Mouse (Mus musculus): ENCODE data around the gene Upf2. TPM values are rescaled to one million over a fixed set of nuclear protein-coding genes. Genes with fewer than 3 reads are reported as not detected.
"Not testable (repeated sequence)": the region's sequence is repeated elsewhere in the genome, so short reads cannot be mapped to it uniquely, and the experiment has no call there.

The Upf2 gene
- polyA plus RNA-seq, 1 experiment from 2014 or later = 13.7 TPM

- H3K9ac ChIP-seq (replicated peaks; ENCODE audit: low read depth, low read length) = peak overlapping the region; percentile 80
- H3K27me3 ChIP-seq (ENCODE audit: control insufficient read depth, insufficient read depth, low read length) = no peaks in the 10 kb centered on the region
- H3K36me3 ChIP-seq (ENCODE audit: control insufficient read depth, insufficient read depth, low read length) = no peaks in the 10 kb centered on the region
- peaks cover 9% of the 10 kb centered on the region; the same call in 1 of the 2 replicates for H3K4me1 ChIP-seq (ENCODE audit: control insufficient read depth, insufficient read depth, low read length)
- peak overlapping the region; percentile 84 for H3K27ac ChIP-seq (ENCODE audit: low read length)
- peak; percentile 56 for ATAC-seq (ENCODE audit: insufficient number of reproducible peaks, insufficient read depth, low FRiP score, low read depth)
- under 1% methylated on average over 46 of the region's 46 CpGs for WGBS
- peak overlapping the region; percentile 85 for H3K4me2 ChIP-seq (replicated peaks; ENCODE audit: low read depth, low read length)
- no peaks in the 10 kb centered on the region for H3K9me3 ChIP-seq (ENCODE audit: control insufficient read depth, low read depth, low read length)
- peak overlapping the region; percentile 91 for H3K4me3 ChIP-seq (ENCODE audit: low read depth, low read length)
These were observed 447 bp downstream of the Upf2 start for GRCm38 (mm10) chr2:5951621-5952211.

GRCm38 (mm10) chr2:5957705-5958104 lies 6.4 kb downstream of the Upf2 start:
- H3K9me3 ChIP-seq (ENCODE audit: control insufficient read depth, low read depth, low read length) = no peaks in the 10 kb centered on the region
- no peak overlapping the region for H3K4me3 ChIP-seq (ENCODE audit: low read depth, low read length)
- H3K4me2 ChIP-seq (replicated peaks; ENCODE audit: low read depth, low read length) = no peak overlapping the region
- 92% methylated on average over 9 of the region's 9 CpGs for WGBS
- no peak overlapping the region for H3K9ac ChIP-seq (replicated peaks; ENCODE audit: low read depth, low read length)
- no peak overlapping the region for H3K27ac ChIP-seq (ENCODE audit: low read length)
- peaks cover under 1% of the 10 kb centered on the region; the same call in 1 of the 2 replicates for H3K4me1 ChIP-seq (ENCODE audit: control insufficient read depth, insufficient read depth, low read length)
- peaks cover 34% of the 10 kb centered on the region for H3K36me3 ChIP-seq (ENCODE audit: control insufficient read depth, insufficient read depth, low read length)
- H3K27me3 ChIP-seq (ENCODE audit: control insufficient read depth, insufficient read depth, low read length) = no peaks in the 10 kb centered on the region
- no peak for ATAC-seq (ENCODE audit: insufficient number of reproducible peaks, insufficient read depth, low FRiP score, low read depth)

DNA sequence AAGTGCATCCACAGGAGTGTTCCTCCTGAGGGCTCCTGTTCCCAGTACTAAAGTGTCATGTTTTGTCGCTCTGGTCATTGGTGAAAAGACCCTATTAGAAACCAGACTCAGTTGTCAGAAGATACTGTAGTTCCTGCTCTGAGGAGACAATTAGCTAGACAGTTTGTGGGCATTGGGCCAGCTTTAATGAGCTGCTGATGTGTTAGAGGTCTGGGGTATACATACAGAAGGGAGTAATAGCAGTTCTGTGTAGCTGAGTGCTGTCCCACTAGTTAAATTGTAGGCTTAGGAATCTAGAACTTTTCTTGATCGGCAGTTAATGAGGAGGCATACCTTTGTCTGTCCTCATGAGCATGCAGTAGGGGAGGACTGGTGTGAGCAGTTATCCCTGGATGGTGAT lies 11.0 kb downstream of the Upf2 start:
- Histone ChIP-seq H3K4me2 (replicated peaks; ENCODE audit: low read depth, low read length) (no peak overlapping the region), H3K9me3 (ENCODE audit: control insufficient read depth, low read depth, low read length) (no peaks in the 10 kb centered on the region), H3K9ac (replicated peaks; ENCODE audit: low read depth, low read length) (no peak overlapping the region), H3K36me3 (ENCODE audit: control insufficient read depth, insufficient read depth, low read length) (peaks cover 42% of the 10 kb centered on the region), H3K27me3 (ENCODE audit: control insufficient read depth, insufficient read depth, low read length) (no peaks in the 10 kb centered on the region), H3K4me1 (ENCODE audit: control insufficient read depth, insufficient read depth, low read length) (no peaks in the 10 kb centered on the region), H3K4me3 (ENCODE audit: low read depth, low read length) (no peak overlapping the region), H3K27ac (ENCODE audit: low read length) (no peak overlapping the region)
- WGBS = 90% methylated on average over 2 of the region's 2 CpGs
- no peak for ATAC-seq (ENCODE audit: insufficient number of reproducible peaks, insufficient read depth, low FRiP score, low read depth)

- 91% methylated on average over 4 of the region's 4 CpGs for WGBS
- not testable (repeated sequence) for H3K9ac ChIP-seq (replicated peaks; ENCODE audit: low read depth, low read length); H3K9me3 ChIP-seq (ENCODE audit: control insufficient read depth, low read depth, low read length); H3K4me3 ChIP-seq (ENCODE audit: low read depth, low read length); H3K27me3 ChIP-seq (ENCODE audit: control insufficient read depth, insufficient read depth, low read length); H3K27ac ChIP-seq (ENCODE audit: low read length); ATAC-seq (ENCODE audit: insufficient number of reproducible peaks, insufficient read depth, low FRiP score, low read depth); H3K4me1 ChIP-seq (ENCODE audit: control insufficient read depth, insufficient read depth, low read length); H3K4me2 ChIP-seq (replicated peaks; ENCODE audit: low read depth, low read length)
- peaks cover 30% of the 10 kb centered on the region for H3K36me3 ChIP-seq (ENCODE audit: control insufficient read depth, insufficient read depth, low read length)
These were observed 12.5 kb downstream of the Upf2 start for GRCm38 (mm10) chr2:5963729-5964128.

GRCm38 (mm10) chr2:5965972-5966371 lies 14.7 kb downstream of the Upf2 start:
- no peak overlapping the region for H3K4me3 ChIP-seq (ENCODE audit: low read depth, low read length)
- ATAC-seq (ENCODE audit: insufficient number of reproducible peaks, insufficient read depth, low FRiP score, low read depth) = no peak
- 92% methylated on average over 3 of the region's 3 CpGs for WGBS
- H3K27me3 ChIP-seq (ENCODE audit: control insufficient read depth, insufficient read depth, low read length) = no peaks in the 10 kb centered on the region
- no peak overlapping the region for H3K4me2 ChIP-seq (replicated peaks; ENCODE audit: low read depth, low read length)
- H3K36me3 ChIP-seq (ENCODE audit: control insufficient read depth, insufficient read depth, low read length) = peaks cover 23% of the 10 kb centered on the region
- no peak overlapping the region for H3K9ac ChIP-seq (replicated peaks; ENCODE audit: low read depth, low read length)
- no peaks in the 10 kb centered on the region for H3K9me3 ChIP-seq (ENCODE audit: control insufficient read depth, low read depth, low read length)
- no peaks in the 10 kb centered on the region for H3K4me1 ChIP-seq (ENCODE audit: control insufficient read depth, insufficient read depth, low read length)
- no peak overlapping the region for H3K27ac ChIP-seq (ENCODE audit: low read length)

DNA sequence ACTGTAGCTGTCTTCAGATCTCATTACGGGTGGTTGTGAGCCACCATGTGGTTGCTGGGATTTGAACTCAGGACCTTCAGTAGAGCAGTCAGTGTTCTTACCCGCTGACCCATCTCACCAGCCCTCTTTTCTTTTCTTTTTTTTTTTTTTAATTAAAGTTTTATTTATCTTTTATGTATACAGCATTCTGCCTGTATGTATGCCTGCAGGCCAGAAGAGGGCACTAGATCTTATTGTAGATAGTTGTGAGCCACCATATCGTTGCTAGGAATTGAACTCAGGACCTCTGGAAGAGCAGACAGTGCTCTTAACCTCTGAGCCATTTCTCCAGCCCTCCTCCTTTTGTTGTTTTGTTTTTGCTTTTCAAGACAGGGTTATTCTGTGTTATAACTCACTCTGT lies 19.4 kb downstream of the Upf2 start:
- 95% methylated on average over 3 of the region's 3 CpGs for WGBS
- H3K4me1 ChIP-seq (ENCODE audit: control insufficient read depth, insufficient read depth, low read length); H3K9ac ChIP-seq (replicated peaks; ENCODE audit: low read depth, low read length); H3K27ac ChIP-seq (ENCODE audit: low read length); H3K4me3 ChIP-seq (ENCODE audit: low read depth, low read length); H3K9me3 ChIP-seq (ENCODE audit: control insufficient read depth, low read depth, low read length); H3K27me3 ChIP-seq (ENCODE audit: control insufficient read depth, insufficient read depth, low read length); ATAC-seq (ENCODE audit: insufficient number of reproducible peaks, insufficient read depth, low FRiP score, low read depth); H3K36me3 ChIP-seq (ENCODE audit: control insufficient read depth, insufficient read depth, low read length); H3K4me2 ChIP-seq (replicated peaks; ENCODE audit: low read depth, low read length): not testable (repeated sequence)

- WGBS = 93% methylated on average over 4 of the region's 4 CpGs
- no peak overlapping the region for H3K4me2 ChIP-seq (replicated peaks; ENCODE audit: low read depth, low read length)
- H3K4me1 ChIP-seq (ENCODE audit: control insufficient read depth, insufficient read depth, low read length) = no peaks in the 10 kb centered on the region
- no peak for ATAC-seq (ENCODE audit: insufficient number of reproducible peaks, insufficient read depth, low FRiP score, low read depth)
- no peak overlapping the region for H3K27ac ChIP-seq (ENCODE audit: low read length)
- no peaks in the 10 kb centered on the region for H3K9me3 ChIP-seq (ENCODE audit: control insufficient read depth, low read depth, low read length)
- no peaks in the 10 kb centered on the region for H3K27me3 ChIP-seq (ENCODE audit: control insufficient read depth, insufficient read depth, low read length)
- H3K36me3 ChIP-seq (ENCODE audit: control insufficient read depth, insufficient read depth, low read length) = peaks cover 26% of the 10 kb centered on the region
- no peak overlapping the region for H3K4me3 ChIP-seq (ENCODE audit: low read depth, low read length)
- H3K9ac ChIP-seq (replicated peaks; ENCODE audit: low read depth, low read length) = no peak overlapping the region
These were observed 26.3 kb downstream of the Upf2 start for GRCm38 (mm10) chr2:5977532-5977931.

GRCm38 (mm10) chr2:5995538-5995937 lies 44.3 kb downstream of the Upf2 start:
- Histone ChIP-seq H3K27ac (ENCODE audit: low read length) (no peak overlapping the region), H3K9ac (replicated peaks; ENCODE audit: low read depth, low read length) (no peak overlapping the region), H3K36me3 (ENCODE audit: control insufficient read depth, insufficient read depth, low read length) (peaks cover 6% of the 10 kb centered on the region; the same call in 1 of the 2 replicates), H3K4me2 (replicated peaks; ENCODE audit: low read depth, low read length) (no peak overlapping the region), H3K27me3 (ENCODE audit: control insufficient read depth, insufficient read depth, low read length) (no peaks in the 10 kb centered on the region), H3K4me3 (ENCODE audit: low read depth, low read length) (no peak overlapping the region), H3K9me3 (ENCODE audit: control insufficient read depth, low read depth, low read length) (no peaks in the 10 kb centered on the region), H3K4me1 (ENCODE audit: control insufficient read depth, insufficient read depth, low read length) (no peaks in the 10 kb centered on the region)
- ATAC-seq (ENCODE audit: insufficient number of reproducible peaks, insufficient read depth, low FRiP score, low read depth) = no peak
- WGBS = 25% methylated on average over 5 of the region's 5 CpGs

DNA sequence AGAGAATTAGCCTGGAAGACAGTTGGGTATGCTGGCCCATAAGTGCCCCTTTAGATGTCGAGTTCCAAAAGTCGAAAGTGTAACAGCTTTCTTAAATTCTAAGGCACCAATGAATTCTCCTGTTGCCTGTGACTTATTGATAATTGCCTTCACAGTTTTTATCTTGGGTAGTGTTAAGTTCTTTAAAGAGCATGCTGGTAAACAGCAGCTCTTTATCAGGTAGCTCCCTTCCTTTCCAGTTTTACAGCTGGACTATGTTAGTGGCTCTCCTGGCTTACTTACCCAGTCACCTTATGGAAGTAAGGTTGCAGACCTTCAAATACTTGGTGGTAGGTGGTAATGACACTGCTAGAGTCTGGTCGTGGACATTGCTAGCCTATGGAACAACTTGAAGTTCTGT lies 52.7 kb downstream of the Upf2 start:
- Histone ChIP-seq H3K36me3 (ENCODE audit: control insufficient read depth, insufficient read depth, low read length) (peaks cover 3% of the 10 kb centered on the region), H3K27me3 (ENCODE audit: control insufficient read depth, insufficient read depth, low read length) (no peaks in the 10 kb centered on the region), H3K4me3 (ENCODE audit: low read depth, low read length) (no peak overlapping the region), H3K4me2 (replicated peaks; ENCODE audit: low read depth, low read length) (no peak overlapping the region), H3K9me3 (ENCODE audit: control insufficient read depth, low read depth, low read length) (no peaks in the 10 kb centered on the region), H3K4me1 (ENCODE audit: control insufficient read depth, insufficient read depth, low read length) (no peaks in the 10 kb centered on the region), H3K27ac (ENCODE audit: low read length) (no peak overlapping the region), H3K9ac (replicated peaks; ENCODE audit: low read depth, low read length) (no peak overlapping the region)
- ATAC-seq (ENCODE audit: insufficient number of reproducible peaks, insufficient read depth, low FRiP score, low read depth) = no peak
- 78% methylated on average over 3 of the region's 3 CpGs for WGBS

Data from stomach, embryonic 14.5 days (tissue).